Mouse (Mus musculus) layer of hippocampus, postnatal 36 days (tissue): ENCODE measurements around the gene Pcolce2. TPM values are rescaled to one million over a fixed set of nuclear protein-coding genes. Genes with fewer than 3 reads are reported as not detected.
"Not testable (repeated sequence)": the region's sequence is repeated elsewhere in the genome, so short reads cannot be mapped to it uniquely, and the experiment has no call there.

Source experiments
- DNase-seq, 2 experiments: peaks; one replicate each; pipeline ENCODE4 v3.0.0; 2022
- total RNA-seq, 2 experiments: library from RNA; stranded (reverse); gene quantifications; 2 replicates each; pipeline ENCODE4 v1.2.3; 2021

The Pcolce2 gene
- 1 to 10 TPM; 2.1 to 3.2 TPM for total RNA-seq

DNA sequence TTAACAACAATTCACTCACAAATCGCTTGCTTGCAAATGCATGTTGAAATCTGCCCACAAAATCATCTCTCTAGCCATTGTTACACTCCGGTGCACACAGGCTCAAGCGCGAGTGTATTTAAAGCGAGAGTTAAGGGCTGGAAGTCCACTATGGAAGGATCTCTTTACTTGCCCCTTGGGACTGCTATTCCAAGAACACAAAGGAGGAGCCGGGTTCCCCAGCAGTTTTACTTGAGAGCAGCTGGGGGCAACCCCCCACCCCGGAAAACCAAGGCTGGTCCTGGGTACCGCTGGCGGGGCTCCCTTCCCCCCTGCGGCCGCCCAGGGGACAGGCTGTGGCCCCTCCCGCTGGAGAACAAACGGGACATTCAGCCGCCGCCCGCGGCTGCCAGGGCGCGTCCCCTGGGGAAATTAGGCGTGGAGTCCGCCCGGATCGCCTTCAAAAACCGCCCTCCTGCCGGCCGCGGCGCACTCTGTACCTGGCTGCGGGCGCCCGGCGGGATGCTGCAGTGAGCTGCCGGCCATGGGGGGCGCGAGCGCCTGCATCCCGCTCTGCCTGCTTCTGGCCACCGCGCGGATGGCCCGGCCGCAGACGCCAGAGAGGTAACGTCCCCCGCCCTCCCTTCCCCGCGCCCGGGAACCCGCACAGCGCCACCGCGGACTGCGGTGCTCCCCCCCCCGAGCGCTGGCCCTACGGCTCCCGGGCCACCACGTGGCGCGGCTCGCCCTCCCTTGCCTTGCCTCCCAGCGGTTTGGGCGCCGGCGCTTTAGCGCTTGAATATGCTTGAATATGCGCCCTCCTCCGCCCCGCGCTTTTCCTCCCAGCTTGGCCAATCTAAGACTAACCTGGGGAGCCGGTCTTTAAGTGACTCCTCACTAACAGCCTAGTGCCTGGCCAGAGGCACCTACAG is at the start of gene Pcolce2:
Pcolce2 (plus strand) TSS at position 331 of the 911 bp plus-strand sequence.
- DNase-seq: peak; percentile 12 to 25

DNA sequence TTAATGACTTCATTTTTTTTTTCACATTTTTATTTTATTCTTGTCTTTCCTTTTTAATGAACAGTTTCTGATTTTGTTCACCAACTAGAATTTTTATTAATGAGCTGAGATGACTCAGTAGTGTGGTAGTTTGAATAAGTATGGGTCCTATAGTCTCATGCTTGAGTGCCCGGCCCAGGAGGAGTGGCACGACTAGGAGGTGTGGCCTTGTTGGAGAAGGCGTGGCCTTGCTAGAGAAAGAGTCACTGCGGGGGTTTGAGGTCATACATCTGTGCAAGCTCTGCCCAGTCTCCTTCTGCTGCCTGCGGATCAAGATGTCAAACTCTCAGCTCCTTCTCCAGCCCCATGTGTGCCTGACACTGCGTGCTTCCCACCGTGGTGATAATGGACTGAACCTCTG is 49.3 kb upstream of the Pcolce2 start:
- no peak for DNase-seq

DNA sequence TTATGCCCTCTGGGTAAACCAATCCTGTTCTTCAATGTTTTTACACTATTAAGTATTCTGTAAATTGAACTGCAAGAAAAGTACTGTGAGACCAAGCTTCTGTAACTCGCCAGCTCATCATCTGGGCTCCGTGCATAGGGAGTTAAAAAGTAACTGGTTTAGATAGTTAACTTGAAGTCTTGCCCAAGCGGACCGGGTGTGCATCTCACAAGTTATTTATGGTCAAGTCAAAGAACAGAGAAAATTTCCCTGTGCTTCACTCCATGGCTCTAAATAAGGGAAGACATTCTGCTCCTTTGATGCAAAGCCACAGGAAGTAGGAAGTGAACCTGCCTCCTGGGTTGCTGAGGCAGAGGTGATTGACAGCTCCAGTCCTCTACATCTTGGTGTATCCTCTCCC is 43.1 kb upstream of the Pcolce2 start:
- DNase-seq: no peak

DNA sequence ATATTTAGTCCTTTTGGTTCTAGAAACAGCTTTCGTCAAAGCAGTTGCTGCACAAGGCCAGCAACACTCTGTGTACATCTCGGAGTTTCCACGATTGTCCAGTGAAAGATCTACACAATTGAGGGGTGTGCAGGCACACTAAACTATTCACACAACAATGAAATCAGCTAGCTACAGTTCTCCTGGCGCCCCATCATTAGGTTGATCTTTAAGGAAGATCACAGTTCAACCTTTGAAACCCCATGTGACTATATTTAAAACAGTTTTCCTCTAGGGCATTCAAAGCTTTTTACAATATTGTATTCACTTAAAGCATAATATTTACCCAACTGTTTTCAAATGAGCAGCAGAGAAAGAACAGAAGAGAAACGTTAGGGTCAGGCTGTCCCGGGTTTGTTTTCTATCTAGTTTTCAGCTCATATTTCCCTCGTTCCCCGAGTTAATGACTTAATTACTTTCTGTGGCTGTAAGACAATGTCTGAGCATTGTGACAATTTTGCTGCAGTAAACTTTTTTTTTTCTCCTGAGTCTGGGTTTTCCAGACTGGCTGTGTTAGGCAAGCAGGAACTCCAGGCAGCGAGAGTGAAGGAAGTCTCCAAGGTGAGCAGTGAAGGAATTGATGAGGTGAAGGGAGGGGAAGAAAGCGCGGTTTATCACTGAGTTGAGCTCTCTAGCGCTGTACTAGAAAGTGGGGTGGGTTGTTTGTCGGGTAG is 39.8 kb upstream of the Pcolce2 start:
- no peak for DNase-seq

DNA sequence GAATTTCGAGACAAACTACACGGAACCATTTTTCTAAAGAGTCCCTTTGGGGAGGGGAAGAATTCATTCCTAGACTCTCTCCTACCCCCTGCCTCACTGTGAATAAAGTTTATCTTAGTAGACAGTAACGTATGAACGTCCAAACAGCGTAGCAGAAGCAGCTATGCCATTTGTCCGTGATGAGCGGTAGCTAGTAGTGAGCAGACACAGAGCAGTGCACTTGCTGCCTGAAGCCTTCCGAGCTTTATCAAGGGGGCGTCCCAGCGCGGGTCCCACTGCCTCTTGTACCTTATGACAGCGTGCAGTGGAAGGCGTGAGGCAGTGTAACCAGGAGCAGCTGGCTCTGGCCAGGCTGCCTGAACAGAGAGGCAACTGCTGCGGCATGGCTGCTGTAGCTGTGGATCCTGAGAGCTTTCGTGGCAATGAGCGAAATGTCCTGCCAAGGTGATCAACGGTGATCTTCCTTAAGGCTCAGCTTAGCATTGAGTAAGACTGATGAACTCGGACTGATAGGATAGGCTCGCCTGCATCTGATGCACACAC is 39.2 kb upstream of the Pcolce2 start:
- no peak for DNase-seq

DNA sequence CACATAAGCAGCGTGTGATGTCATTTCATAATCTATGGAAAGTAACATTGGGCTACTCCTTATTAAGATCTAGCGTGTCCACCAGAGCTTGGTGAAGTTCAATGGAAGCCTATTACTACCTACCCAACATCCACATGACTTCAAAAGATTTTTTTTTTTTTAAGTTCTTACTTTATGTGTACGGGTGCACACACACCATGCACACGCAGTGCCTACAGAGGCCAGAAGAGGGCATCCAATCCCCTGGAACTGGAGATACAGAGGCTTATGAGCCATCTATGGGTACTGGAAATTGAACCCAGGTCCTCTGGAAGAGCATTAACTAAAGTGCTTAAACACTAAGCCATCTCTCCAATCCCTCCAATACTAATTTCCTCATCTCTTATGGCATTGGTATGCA is 38.0 kb upstream of the Pcolce2 start:
- DNase-seq: no peak

DNA sequence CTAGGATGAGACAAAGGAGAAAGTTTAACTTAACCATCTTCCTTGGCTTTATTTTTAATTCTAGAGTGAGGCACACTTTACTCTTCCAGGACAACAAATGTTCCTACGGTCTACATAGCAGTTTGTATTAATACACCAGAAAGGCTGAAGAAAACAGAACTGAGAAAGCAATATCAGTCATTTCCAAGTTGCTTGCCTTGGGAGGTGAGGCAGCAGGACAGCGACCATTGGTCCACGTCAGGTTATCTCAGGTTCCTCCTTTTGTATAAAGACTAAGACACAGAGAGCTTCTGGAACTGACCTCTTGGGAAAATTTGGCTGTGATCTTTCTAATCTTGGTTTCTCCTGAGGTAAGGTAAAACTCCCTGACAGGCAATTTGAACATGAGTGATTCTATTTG is 34.6 kb upstream of the Pcolce2 start:
- no peak for DNase-seq

DNA sequence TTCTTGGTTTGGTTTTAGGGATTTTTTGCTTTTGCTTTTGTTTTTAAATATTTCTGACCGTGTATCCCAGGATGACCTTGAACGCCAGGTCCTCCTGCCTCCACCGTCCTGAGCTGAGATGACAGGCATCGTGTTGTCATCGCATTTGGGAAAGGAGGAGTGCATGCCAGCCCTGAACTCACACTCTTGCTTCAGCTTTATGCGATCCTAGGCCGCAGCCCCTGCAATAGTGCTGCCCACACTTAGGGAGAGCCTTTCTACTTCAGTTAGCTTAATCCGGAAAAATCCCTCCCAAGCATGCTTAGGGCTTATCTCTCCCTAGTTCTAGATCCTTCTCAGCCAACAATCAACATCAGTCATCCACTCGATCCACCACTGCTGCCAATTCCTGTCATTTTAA is 34.1 kb upstream of the Pcolce2 start:
- DNase-seq: no peak

DNA sequence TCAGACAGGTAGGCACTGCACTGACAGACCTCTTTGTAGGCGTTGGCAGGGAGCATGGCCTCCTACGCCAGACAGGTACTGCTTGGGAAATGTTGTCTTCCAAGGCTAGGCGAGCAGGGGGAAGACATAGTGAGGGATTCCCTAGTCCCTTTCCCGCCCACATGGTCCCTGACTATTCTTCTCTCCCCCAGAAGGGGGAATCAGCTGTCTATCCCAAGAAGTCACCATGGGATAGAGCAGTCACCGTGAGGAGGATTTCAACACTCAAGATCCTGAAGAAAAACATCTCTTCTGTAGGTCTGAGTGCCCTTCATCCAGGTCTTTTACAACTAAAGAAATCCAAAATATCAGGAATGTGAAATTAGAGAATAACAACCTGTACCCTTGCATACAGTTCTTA is 30.2 kb upstream of the Pcolce2 start:
- DNase-seq: no peak

DNA sequence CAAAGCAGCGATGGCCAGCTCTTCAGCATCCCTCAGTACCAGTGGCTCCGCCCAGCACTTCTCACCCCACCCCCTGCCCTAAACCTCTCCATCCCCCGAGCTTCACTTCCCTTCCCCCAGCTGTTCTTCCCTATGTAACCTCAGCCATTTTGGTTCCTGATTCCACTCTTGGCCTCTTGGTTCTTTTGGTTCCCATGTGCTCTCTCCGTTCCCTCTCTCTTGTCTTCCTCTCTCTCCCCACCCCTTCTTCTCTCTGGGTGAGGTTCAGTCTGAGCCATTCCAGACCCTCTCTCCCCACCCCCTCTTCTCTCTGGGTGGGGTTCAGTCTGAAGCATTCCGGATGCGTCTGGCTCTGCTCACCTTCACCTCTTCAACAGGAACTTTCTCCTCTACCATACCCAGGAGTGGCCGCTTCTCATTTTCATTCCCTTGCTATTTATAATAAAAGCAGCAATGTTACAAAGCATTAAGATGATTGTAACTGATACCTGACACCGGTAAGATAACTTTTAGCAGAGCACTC is 25.1 kb upstream of the Pcolce2 start:
- no peak for DNase-seq

DNA sequence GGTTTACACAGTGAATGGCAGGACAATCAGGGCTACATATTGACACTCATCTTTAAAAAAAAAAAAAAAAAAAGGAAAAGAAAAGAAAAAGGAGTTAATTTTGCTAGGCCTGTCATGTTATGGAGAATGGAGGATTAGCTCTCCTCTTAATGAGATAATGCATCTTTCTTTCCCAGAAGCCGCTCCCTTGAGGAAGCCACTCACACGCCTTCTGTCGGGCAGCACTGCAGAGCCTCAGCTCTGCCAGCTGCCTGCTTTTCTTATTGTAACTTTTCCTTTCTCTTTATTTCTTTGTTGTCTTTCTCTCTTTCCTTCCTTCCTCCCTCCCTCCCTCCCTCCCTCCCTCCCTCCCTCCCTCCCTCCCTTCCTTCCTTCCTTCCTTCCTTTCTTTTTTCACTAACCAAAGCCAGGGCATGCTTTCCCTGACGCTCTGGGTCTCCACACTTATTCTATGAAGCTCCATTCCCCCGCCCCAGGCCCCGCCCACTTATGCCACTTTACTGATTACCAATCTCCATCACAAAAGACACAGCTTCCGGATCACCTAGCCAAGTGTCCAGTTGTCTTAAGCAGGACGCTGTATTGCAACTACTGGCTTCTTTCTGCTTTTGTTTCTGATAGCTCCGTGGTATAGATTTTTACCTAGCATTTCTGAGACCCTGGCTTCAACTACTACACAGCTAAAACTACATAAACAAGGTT is 23.8 kb upstream of the Pcolce2 start:
- no peak for DNase-seq

DNA sequence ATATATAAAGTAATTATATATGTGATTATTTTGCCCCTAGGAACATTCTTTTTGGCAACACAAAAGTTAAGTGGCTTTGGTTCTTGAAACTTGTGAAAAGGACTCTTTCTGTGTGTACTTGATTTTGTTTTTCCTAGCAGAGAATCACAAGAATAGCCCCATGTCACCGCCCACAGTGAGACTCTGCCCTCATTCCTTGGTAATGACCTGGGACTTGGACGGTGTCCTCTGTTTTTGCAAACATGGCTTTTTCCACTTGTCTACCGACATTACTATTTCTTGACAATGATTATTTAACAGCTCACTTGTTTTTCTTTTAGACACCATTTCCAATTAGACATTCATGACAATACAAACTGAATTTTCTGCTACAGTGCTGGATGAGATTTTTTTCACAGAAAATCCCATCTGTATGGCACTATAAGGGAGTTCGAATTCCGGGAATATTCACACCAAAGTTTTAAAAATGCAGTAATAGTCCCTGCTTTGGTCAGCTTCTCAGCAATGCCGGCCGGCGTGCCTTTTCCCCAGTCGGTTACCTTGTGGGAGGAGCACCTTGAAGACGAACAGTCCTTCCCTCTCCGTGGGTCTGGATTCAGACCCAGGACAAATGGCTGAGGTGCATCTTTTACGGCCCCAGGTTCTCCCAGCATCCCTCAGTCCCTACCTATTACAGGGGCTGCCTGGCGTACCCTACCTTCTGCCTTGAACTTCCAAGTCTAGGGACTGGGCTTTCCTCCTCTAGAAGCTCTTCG is 22.4 kb upstream of the Pcolce2 start:
- DNase-seq: no peak

DNA sequence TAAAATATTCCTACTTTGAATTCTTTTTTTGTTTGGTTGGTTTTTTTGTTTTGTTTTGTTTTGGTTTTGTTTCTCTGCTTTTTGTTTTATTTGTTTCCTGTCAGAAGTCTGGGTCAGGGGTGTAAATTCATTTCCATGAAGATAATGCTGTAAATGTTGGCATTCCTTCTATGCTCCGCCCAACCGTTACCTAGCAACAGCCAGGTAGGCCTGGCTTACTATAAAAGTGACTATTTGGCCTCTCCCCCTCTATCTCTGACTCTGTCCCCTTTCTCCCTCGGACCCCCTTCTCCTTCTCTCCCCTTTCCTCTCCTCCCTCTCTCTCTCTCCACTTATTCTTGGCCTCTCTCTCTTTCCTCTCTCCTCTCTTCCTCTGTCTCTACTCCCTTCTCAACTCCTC is 21.4 kb upstream of the Pcolce2 start:
- no peak for DNase-seq

DNA sequence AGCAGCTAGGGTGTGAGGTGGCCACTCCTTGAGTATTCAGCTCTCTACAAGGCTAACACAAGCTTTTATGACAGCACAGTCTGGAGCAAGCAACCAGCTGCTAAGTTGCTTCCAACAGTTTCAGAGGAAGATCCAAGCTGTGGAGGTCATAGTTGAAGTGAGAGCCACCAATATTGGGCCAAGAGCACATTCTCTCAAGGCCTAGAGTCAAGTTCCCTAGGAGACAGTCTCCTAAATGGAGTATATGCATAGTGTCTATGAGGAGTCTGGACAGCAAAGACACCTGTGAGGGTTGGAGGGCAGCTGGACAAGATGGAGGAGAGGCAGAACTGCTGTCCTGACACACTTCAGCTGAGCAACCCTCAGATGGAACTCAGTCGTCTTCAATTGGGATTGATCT is 18.8 kb upstream of the Pcolce2 start:
- DNase-seq: no peak

DNA sequence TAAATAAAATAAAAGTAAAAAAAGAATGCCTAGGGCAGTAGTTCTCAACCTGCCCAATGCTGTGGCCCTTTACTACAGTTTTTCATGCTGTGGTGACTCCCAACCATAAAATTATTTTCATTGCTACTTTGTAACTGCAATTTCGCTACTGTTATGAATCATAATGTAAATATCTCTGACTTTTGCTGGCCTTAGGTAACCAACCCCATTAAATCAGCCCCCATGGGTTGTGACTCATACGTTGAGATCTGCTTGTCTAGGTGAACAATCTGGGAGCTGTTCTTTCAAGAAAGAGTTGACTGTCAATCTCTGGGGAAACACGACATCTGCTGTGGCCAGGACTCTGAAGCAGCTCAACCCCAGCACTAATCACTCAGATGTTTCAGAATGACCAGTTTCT is 13.3 kb upstream of the Pcolce2 start:
- no peak for DNase-seq

DNA sequence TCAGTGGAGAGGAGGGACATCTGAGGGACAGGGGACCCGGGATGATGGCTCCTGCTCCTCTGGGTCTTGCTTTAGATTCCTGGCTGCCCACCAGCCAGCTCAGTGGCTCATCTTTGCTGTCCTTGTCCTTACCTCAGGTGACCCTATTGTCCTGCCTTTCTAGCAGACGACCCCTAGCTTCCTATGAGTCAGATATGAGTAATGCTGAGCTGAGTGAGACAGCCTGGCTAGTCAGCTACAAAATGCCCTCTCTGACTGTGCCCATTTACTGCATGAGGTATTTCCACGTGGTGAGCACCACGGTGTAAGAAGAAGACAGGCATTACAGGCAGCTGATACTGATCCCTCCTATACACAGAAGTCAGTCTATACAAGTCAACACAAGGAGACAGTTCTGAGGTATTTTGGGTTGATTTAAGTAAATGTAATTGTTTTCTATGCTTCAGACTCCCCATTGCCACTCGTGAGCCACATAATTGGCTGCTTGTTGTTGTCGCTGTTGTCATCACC is 8.9 kb upstream of the Pcolce2 start:
- DNase-seq: no peak

DNA sequence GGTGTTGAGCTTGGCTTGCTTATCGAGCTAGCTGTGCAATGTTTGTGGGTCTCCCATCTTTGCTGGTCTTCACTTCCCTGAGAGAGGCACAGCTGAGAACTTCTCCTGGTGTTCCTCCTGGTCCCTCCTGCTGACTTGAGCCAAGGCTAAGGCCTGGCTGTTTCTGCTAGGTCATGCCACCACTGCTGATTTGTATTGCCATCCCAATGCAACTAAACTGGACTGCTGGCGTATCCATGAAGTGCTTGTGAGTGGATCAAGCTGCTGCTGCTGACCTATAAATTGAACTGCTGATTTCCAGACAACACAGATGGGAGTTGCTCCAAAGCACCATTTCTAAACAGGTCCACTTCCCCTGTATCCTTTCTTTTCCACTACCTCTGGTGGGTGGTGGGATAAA is 7.8 kb upstream of the Pcolce2 start:
- not testable (repeated sequence) for DNase-seq

DNA sequence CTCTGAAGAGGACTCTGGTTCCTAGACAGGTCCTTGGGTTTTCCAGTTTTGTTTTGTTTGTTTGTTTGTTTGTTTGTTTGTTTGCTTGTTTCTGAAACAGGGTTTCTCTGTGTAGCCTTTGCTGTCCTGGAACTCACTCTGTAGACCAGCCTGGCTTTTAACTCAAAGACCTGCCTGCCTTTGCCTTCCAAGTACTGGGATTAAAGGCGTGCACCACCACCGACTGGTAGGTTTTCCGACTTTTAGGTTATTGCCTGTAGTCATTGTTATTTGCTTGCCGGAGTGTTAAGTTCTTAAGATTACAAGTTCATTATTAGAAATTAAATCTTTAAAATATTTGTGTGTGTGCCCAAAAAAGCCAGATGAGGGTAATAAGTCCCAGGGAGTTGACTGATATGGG is 1.0 kb upstream of the Pcolce2 start:
- DNase-seq: no peak

DNA sequence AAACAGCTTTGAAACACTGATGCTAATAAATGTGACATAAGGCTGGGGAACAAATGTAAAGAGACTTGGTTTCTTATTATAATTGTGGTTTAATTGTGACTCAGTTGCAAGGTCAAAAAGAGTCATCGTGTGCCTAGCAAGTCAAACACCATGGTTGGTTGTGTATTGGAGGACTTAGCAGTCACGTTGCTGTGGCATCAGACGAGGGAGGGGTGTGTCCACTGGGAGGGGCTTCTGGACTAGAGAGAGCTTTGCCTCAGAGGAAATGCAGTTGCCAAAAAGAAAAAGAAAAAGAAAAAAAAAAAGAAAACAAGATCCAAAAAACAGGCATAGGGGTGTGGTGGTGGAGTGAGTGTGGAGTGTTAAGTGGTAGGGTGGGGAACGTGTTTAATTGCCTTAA is 2.5 kb downstream of the Pcolce2 start:
- DNase-seq: no peak

DNA sequence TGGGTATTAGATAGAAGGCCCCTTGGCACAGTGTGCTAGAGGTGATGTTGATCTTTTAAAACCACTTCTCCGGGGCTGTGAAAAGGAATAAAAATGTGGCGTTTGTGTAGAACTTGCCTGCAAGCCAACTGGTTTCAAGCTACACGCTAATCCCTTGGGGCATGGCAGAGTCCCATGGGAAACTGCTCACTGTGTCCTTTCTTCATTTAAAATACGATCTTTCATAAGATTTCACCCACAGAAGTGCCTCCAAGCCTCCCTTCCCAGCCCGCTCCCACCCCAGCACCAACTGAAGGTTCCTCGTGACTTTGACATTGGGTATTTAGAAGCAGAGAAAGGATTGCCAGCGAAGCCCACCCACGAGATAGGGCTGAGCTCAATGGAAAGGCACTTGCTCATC is 8.5 kb downstream of the Pcolce2 start:
- DNase-seq: no peak

DNA sequence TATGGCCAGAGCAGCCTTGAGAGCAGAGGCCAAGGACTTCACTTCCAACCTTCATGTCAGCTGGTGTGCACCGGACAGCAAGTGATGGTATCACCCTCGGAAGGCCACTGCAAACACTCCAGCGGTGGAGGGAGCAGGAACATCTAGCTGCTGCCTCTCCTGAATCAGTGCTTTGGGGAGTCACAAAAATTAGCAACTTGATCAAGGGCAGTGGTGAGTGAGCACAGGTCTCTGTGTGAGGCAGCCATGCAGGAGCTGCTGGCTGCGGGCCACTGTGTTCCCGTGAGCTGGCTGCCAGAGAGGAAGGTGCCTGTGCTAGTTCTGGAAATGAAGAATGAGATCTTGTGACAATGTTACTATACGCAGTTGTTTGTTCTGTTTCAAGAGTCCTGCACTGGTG is 16.0 kb downstream of the Pcolce2 start:
- DNase-seq: no peak

DNA sequence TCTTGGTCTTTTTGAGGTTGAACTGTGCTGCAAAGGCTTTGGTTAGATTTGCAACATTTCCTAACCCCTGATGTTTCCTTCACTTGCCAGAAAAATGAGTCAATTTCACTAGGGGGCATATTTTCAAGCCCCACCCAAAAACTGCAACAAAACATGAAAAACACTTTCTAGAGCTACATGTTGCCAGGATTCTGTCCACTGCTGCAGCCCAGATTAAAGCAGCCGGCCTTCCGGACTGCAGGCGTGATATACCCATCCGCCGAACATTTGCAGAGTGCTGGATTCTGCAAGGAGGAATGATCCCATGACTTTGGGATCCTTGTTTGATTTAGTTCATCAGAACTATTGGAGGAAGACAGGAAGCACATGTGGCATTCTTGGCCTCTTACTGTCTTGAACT is 17.0 kb downstream of the Pcolce2 start:
- DNase-seq: no peak
